Mouse (Mus musculus): ENCODE data around the gene Gan.

GRCm38 (mm10) chr8:117205884-117206283 lies 47.9 kb downstream of the Gan start:
- no peak for TF ChIP-seq EP300 (optimal IDR thresholded peaks at IDR 0.05)
- TF ChIP-seq CTCF (IDR thresholded peaks at IDR 0.05; ENCODE audit: low read depth): no peak
